12 mouse cellular contexts compared by ENCODE assay signal in the genomic region with DNA sequence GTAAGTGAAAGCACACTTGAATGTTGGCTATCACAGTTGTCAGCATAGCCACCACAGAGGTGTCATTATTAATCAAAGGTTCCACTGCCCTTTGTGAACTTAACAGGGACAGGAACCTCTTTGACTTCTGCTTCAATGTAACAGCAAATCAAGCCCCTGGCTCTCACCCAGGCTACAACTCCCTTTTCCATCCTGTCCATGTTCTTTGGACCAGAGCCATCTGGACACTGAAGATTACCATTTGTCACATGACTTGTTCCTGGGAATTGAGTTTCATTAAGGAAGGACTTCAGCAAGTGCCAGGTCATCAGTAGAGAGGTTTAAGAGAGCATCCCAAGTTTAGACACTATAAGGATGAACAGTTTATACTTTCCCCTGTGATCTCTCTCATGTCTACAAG. TPM values are rescaled to one million over a fixed set of nuclear protein-coding genes. Genes with fewer than 3 reads are reported as not detected.
DNase-seq lines count a peak whose midpoint lies in the region; ATAC-seq and TF ChIP-seq lines count a peak whose summit lies in the region.
"Had no signal": no experiment of that assay in that cellular context is flagged by ENCODE, and none has a peak within 500 bp of the region (broad histone marks: within the 10 kb centered on the region; RNA-seq: fewer than 3 reads in every experiment).

No protein-coding gene starts in this region.

- no peak overlapping the region for H3K27ac ChIP-seq in kidney, embryonic 15.5 days
- H3K27ac ChIP-seq in intestine, postnatal 0 days (ENCODE audit: low read depth, low read length): no peak overlapping the region
- H3K27ac ChIP-seq: embryonic facial prominence, embryonic 13.5 days; liver, embryonic 13.5 days had no signal

- H3K4me2 ChIP-seq in kidney, embryonic 15.5 days: no peak overlapping the region
- H3K4me2 ChIP-seq in intestine, postnatal 0 days (replicated peaks; ENCODE audit: low read depth): no peak overlapping the region
- H3K4me2 ChIP-seq: embryonic facial prominence, embryonic 13.5 days; liver, embryonic 13.5 days had no signal

- H3K4me1 ChIP-seq in kidney, embryonic 15.5 days: peaks cover 26% of the 10 kb centered on the region
- H3K4me1 ChIP-seq in intestine, postnatal 0 days (replicated peaks; ENCODE audit: control insufficient read depth, insufficient read depth, low read length): peaks cover 26% of the 10 kb centered on the region

- H3K9ac ChIP-seq in kidney, embryonic 15.5 days: no peak overlapping the region
- H3K9ac ChIP-seq in intestine, postnatal 0 days (ENCODE audit: low read depth, low read length): no peak overlapping the region
- H3K9ac ChIP-seq: embryonic facial prominence, embryonic 13.5 days; liver, embryonic 13.5 days had no signal

- no peak for TF ChIP-seq CTCF in intestine, postnatal 0 days (IDR thresholded peaks at IDR 0.05; ENCODE audit: low read depth)

- peak; percentile 63 for DNase-seq in kidney, adult 11 months
- peak; percentile 61 for DNase-seq in cerebellum, postnatal 14 days
- peak; percentile 71 to 72 for DNase-seq in heart, postnatal 10 days
- peak; percentile 81 for DNase-seq in lung, postnatal 10 days
- no peak for DNase-seq in layer of hippocampus, postnatal 25 days (ENCODE audit: extremely low spot score in 1 of 2, low spot score in 1 of 2)
- DNase-seq in left cerebral cortex, adult 18-20 months (ENCODE audit: low spot score in 2 of 2): no peak
- DNase-seq: layer of hippocampus, adult 9-11 months; liver, embryonic 13.5 days; midbrain, embryonic 14.5 days had no signal

- no peaks in the 10 kb centered on the region for H3K9me3 ChIP-seq in kidney, embryonic 15.5 days (replicated peaks)
- no peaks in the 10 kb centered on the region for H3K9me3 ChIP-seq in intestine, postnatal 0 days (ENCODE audit: control insufficient read depth)
- H3K9me3 ChIP-seq: embryonic facial prominence, embryonic 13.5 days; liver, embryonic 13.5 days had no signal

- no peaks in the 10 kb centered on the region for H3K27me3 ChIP-seq in kidney, embryonic 15.5 days
- H3K27me3 ChIP-seq in intestine, postnatal 0 days (replicated peaks; ENCODE audit: control insufficient read depth, insufficient read depth, low read length): no peaks in the 10 kb centered on the region
- H3K27me3 ChIP-seq: embryonic facial prominence, embryonic 13.5 days; liver, embryonic 13.5 days had no signal

- no peaks in the 10 kb centered on the region for H3K36me3 ChIP-seq in kidney, embryonic 15.5 days
- no peaks in the 10 kb centered on the region for H3K36me3 ChIP-seq in intestine, postnatal 0 days (ENCODE audit: control insufficient read depth, insufficient read depth)
- H3K36me3 ChIP-seq: embryonic facial prominence, embryonic 13.5 days; liver, embryonic 13.5 days had no signal

- intact Hi-C loops in heart, postnatal 10 days (cut with DNase I): no loop called here

- H3K4me3 ChIP-seq in kidney, embryonic 15.5 days (replicated peaks): no peak overlapping the region
- no peak overlapping the region for H3K4me3 ChIP-seq in intestine, postnatal 0 days (ENCODE audit: low read depth, low read length)
- H3K4me3 ChIP-seq: embryonic facial prominence, embryonic 13.5 days; liver, embryonic 13.5 days had no signal

- ATAC-seq in kidney, embryonic 15.5 days (replicated peaks; ENCODE audit: low FRiP score): no peak
- ATAC-seq in intestine, postnatal 0 days: no peak

RNA-seq across cellular contexts. Expression of gene Cyp26b1, which starts 44.5 kb away (rescaled TPM):
- 5.7 and 6.4 TPM in 2 replicates for polyA plus RNA-seq in kidney, embryonic 15.5 days (2015; fragmentation: Nextera tagmentation; extraction: Ambion mirVana)
- 1 to 10 TPM; 1.8 to 2.0 TPM for total RNA-seq in heart, postnatal 10 days (2021)
- polyA plus RNA-seq in intestine, postnatal 0 days (2015; fragmentation: Nextera tagmentation; extraction: Ambion mirVana): 0.46 and 0.50 TPM in 2 replicates
- total RNA-seq in layer of hippocampus, postnatal 25 days (2021): 10 to 100 TPM; 11.1 to 11.5 TPM
- 10 to 100 TPM in 1 of 2 experiments, 1 to 10 TPM in 1; 5.9 to 10.2 TPM for total RNA-seq in left cerebral cortex, adult 18-20 months (2021)

Comparison
In these comparisons a context has a peak if more than half of its experiments do, and no peak if none do; other contexts are left out.
1. DNase-seq: peak in kidney, adult 11 months (single experiment), cerebellum, postnatal 14 days (2 of 2), heart, postnatal 10 days (2 of 2) and lung, postnatal 10 days (single experiment); none in layer of hippocampus, postnatal 25 days (0 of 2) and left cerebral cortex, adult 18-20 months (0 of 2).